22 mouse cellular contexts compared by ENCODE assay signal in genomic region chr6:144804321-144804720, GRCm38 (mm10). TPM values are rescaled to one million over a fixed set of nuclear protein-coding genes. Genes with fewer than 3 reads are reported as not detected.
DNase-seq lines count a peak whose midpoint lies in the region; ATAC-seq and TF ChIP-seq lines count a peak whose summit lies in the region.
"Had no signal": no experiment of that assay in that cellular context is flagged by ENCODE, and none has a peak within 500 bp of the region (broad histone marks: within the 10 kb centered on the region; RNA-seq: fewer than 3 reads in every experiment).

No protein-coding gene starts in this region.

- no peak overlapping the region for H3K9ac ChIP-seq in lung, embryonic 14.5 days
- H3K9ac ChIP-seq: liver, embryonic 13.5 days; lung, embryonic 15.5 days; midbrain, embryonic 15.5 days had no signal

- no peaks in the 10 kb centered on the region for H3K36me3 ChIP-seq in lung, embryonic 14.5 days (ENCODE audit: insufficient read depth)
- H3K36me3 ChIP-seq: G1E; liver, embryonic 13.5 days; lung, embryonic 15.5 days; midbrain, embryonic 15.5 days had no signal

- DNase-seq in lung, embryonic 14.5 days, result peak; percentile 17
- no peak for DNase-seq in lung, postnatal 10 days
- peak; percentile 66 for DNase-seq in CD4-positive, CD25-positive, alpha-beta regulatory T cell, adult 2 months (ENCODE audit: low read depth, low spot score)
- peak; percentile 37 for DNase-seq in naive thymus-derived CD4-positive, alpha-beta T cell, adult 2 months (ENCODE audit: low read depth)
- DNase-seq in lung, postnatal 4 days, result no peak
- no peak for DNase-seq in cerebellum, adult 18-20 months
- DNase-seq: adrenal gland, adult 2 months; cerebellum, postnatal 14 days; embryo, embryonic 11 days; gastrocnemius, postnatal 36 days; kidney, adult 8-10 months; kidney, postnatal 4 days; layer of hippocampus, adult 9-11 months; liver, embryonic 13.5 days; thymus, adult 18-20 months had no signal

- H3K27ac ChIP-seq in lung, embryonic 14.5 days (ENCODE audit: low read depth), result no peak overlapping the region
- H3K27ac ChIP-seq: liver, embryonic 13.5 days; lung, embryonic 15.5 days; midbrain, embryonic 15.5 days had no signal

- H3K4me1 ChIP-seq in lung, embryonic 14.5 days (ENCODE audit: insufficient read depth), result no peaks in the 10 kb centered on the region
- H3K4me1 ChIP-seq: liver, embryonic 13.5 days; lung, embryonic 15.5 days; megakaryocyte, embryonic 14.5 days; midbrain, embryonic 15.5 days had no signal

- H3K27me3 ChIP-seq in lung, embryonic 14.5 days (ENCODE audit: insufficient read depth, low read length), result no peaks in the 10 kb centered on the region
- H3K27me3 ChIP-seq: liver, embryonic 13.5 days; lung, embryonic 15.5 days; midbrain, embryonic 15.5 days had no signal

- 69% methylated on average over 5 of the region's 5 CpGs for WGBS in lung, embryonic 14.5 days

- no peak for ATAC-seq in lung, embryonic 14.5 days (ENCODE audit: insufficient read depth)
- ATAC-seq in common myeloid progenitor, adult 5-6 weeks (replicated peaks; ENCODE audit: low read depth, poor library complexity, severe bottlenecking), result peak; percentile 50; the same call in 1 of the 2 replicates
- no peak for ATAC-seq in monocyte, adult 5-6 weeks (replicated peaks; ENCODE audit: insufficient number of reproducible peaks, low FRiP score, low TSS enrichment, poor library complexity, severe bottlenecking)
- ATAC-seq: forebrain, embryonic 16.5 days; midbrain, embryonic 15.5 days had no signal

- H3K4me2 ChIP-seq in lung, embryonic 14.5 days, result no peak overlapping the region
- H3K4me2 ChIP-seq: liver, embryonic 13.5 days; lung, embryonic 15.5 days; midbrain, embryonic 15.5 days had no signal

- TF ChIP-seq CTCF in lung, embryonic 14.5 days (IDR thresholded peaks at IDR 0.05; ENCODE audit: low read depth), result no peak

- no peak overlapping the region for H3K4me3 ChIP-seq in lung, embryonic 14.5 days (ENCODE audit: low read depth, low read length)
- H3K4me3 ChIP-seq: liver, embryonic 13.5 days; lung, embryonic 15.5 days; megakaryocyte, embryonic 14.5 days; midbrain, embryonic 15.5 days had no signal

- H3K9me3 ChIP-seq in lung, embryonic 14.5 days (ENCODE audit: low read depth, low read length), result 0 out of 2 replicates have a peak, but pooled peaks cover 5% of the 10 kb centered on the region
- H3K9me3 ChIP-seq: liver, embryonic 13.5 days; midbrain, embryonic 15.5 days had no signal

RNA-seq across cellular contexts. Expression of gene Sox5, which starts 22.5 kb away (rescaled TPM):
- polyA plus RNA-seq in lung, embryonic 14.5 days (2014; fragmentation: Nextera tagmentation; extraction: Ambion mirVana), result 21.3 and 22.3 TPM in 2 replicates
- 1.2 and 11.3 TPM in 2 replicates for total RNA-seq in common myeloid progenitor, adult 5-6 weeks (2017)
- 0.67 to 15.5 TPM (median 4.9 TPM) in 3 replicates for total RNA-seq in monocyte, adult 5-6 weeks (2017)
- polyA plus RNA-seq: G1E had no signal

Comparison
In these comparisons a context has a peak if more than half of its experiments do, and no peak if none do; other contexts are left out.
1. DNase-seq: peak in lung, embryonic 14.5 days (single experiment), CD4-positive, CD25-positive, alpha-beta regulatory T cell, adult 2 months (single experiment) and naive thymus-derived CD4-positive, alpha-beta T cell, adult 2 months (single experiment); none in lung, postnatal 10 days (single experiment), lung, postnatal 4 days (0 of 2) and cerebellum, adult 18-20 months (0 of 2).